Mouse (Mus musculus): ENCODE measurements around the gene Socs4. TPM values are rescaled to one million over a fixed set of nuclear protein-coding genes. Genes with fewer than 3 reads are reported as not detected.

The Socs4 gene
- polyA plus RNA-seq, 2 experiments from 2014 or later = 4.4 to 6.2 TPM

Other genes with a start within 250 kb of the Socs4 start
- 1 to 10 TPM; 2.1 to 2.4 TPM for gene Gch1, start 87.5 kb upstream of the Socs4 start, polyA plus RNA-seq (2017; shearing (Covaris generic))
- gene Wdhd1, start 74 bp upstream of the Socs4 start, polyA plus RNA-seq (2017; shearing (Covaris generic)) = 10 to 100 TPM; 18.2 to 18.7 TPM
- gene Mapk1ip1l, start 21.3 kb downstream of the Socs4 start, polyA plus RNA-seq (2017; shearing (Covaris generic)) = 10 to 100 TPM; 50.1 to 56.1 TPM
- gene Lgals3, start 90.8 kb downstream of the Socs4 start, polyA plus RNA-seq (2017; shearing (Covaris generic)) = 10 to 100 TPM; 43.2 to 70.4 TPM
- 10 to 100 TPM; 14.7 to 15.5 TPM for gene Dlgap5, start 141.5 kb downstream of the Socs4 start, polyA plus RNA-seq (2017; shearing (Covaris generic))
- gene Fbxo34, start 173.5 kb downstream of the Socs4 start, polyA plus RNA-seq (2017; shearing (Covaris generic)) = 10 to 100 TPM in 1 of 2 experiments, 1 to 10 TPM in 1; 8.5 to 10.4 TPM